In genomic region chr19:23135349-23136201, GRCm38 (mm10) we compare ENCODE assay signal across 8 mouse cellular contexts. TPM values are rescaled to one million over a fixed set of nuclear protein-coding genes. Genes with fewer than 3 reads are reported as not detected.
A peak's percentile ranks its signal among the peaks of the same experiment; 100 is the strongest.
DNase-seq lines count a peak whose midpoint lies in the region; ATAC-seq and TF ChIP-seq lines count a peak whose summit lies in the region.

No protein-coding gene starts in this region.

- peaks cover 38% of the 10 kb centered on the region for H3K4me1 ChIP-seq in heart, embryonic 13.5 days
- H3K4me1 ChIP-seq in kidney, postnatal 0 days (replicated peaks; ENCODE audit: insufficient read depth, low read length): peaks cover 32% of the 10 kb centered on the region
- H3K4me1 ChIP-seq in liver, embryonic 12.5 days: peaks cover 38% of the 10 kb centered on the region

- peak; percentile 72 for ATAC-seq in erythroid progenitor cell, adult 5-6 weeks (replicated peaks; ENCODE audit: low FRiP score, poor library complexity, severe bottlenecking)
- ATAC-seq in heart, embryonic 13.5 days (ENCODE audit: extremely low read depth, insufficient number of reproducible peaks, low FRiP score, low TSS enrichment): no peak; the same call in none of the 2 replicates
- peak; percentile 46 for ATAC-seq in kidney, postnatal 0 days (replicated peaks; ENCODE audit: low FRiP score, low read depth)
- peak; percentile 62 for ATAC-seq in liver, embryonic 12.5 days

- no peaks in the 10 kb centered on the region for H3K36me3 ChIP-seq in C2C12 (ENCODE audit: control insufficient read depth, insufficient read depth)
- H3K36me3 ChIP-seq in heart, embryonic 13.5 days: no peaks in the 10 kb centered on the region
- H3K36me3 ChIP-seq in kidney, postnatal 0 days (ENCODE audit: insufficient read depth, low read length): no peaks in the 10 kb centered on the region
- H3K36me3 ChIP-seq in liver, embryonic 12.5 days: no peaks in the 10 kb centered on the region
- H3K36me3 ChIP-seq in myocyte (ENCODE audit: control insufficient read depth, insufficient read depth): no peaks in the 10 kb centered on the region

- H3K79me2 ChIP-seq in C2C12 (ENCODE audit: control insufficient read depth, insufficient read depth) (no peaks in the 10 kb centered on the region), myocyte (ENCODE audit: control insufficient read depth, insufficient read depth) (no peaks in the 10 kb centered on the region)

- H3K4me3 ChIP-seq in C2C12 (ENCODE audit: insufficient read depth, poor library complexity, severe bottlenecking) (peak overlapping the region; percentile 18), myocyte (peak overlapping the region; percentile 24)
- peak overlapping the region; percentile 56 for H3K4me3 ChIP-seq in heart, embryonic 13.5 days
- H3K4me3 ChIP-seq in kidney, postnatal 0 days (replicated peaks; ENCODE audit: low read depth, low read length): peak overlapping the region; percentile 27; the same call in 1 of the 2 replicates
- H3K4me3 ChIP-seq in liver, embryonic 12.5 days: peak overlapping the region; percentile 51

- TF ChIP-seq POLR2A in myocyte (IDR thresholded peaks at IDR 0.05; ENCODE audit: insufficient read length, low read depth): peak; percentile 47

- DNase-seq in brain, adult 2 months (ENCODE audit: low read depth, low spot score): peak; percentile 98
- peak; percentile 95 for DNase-seq in kidney, postnatal 0 days (ENCODE audit: low spot score)
- peak; percentile 66 to 85 for DNase-seq in spleen, postnatal 4 days (ENCODE audit: low spot score in 2 of 2)

- H3K27ac ChIP-seq in heart, embryonic 13.5 days (replicated peaks): no peak overlapping the region
- H3K27ac ChIP-seq in kidney, postnatal 0 days: peak overlapping the region; percentile 93
- H3K27ac ChIP-seq in liver, embryonic 12.5 days: no peak overlapping the region

- no peak for TF ChIP-seq CTCF in C2C12 (IDR thresholded peaks at IDR 0.05; ENCODE audit: control insufficient read depth, insufficient read depth, insufficient read length)
- no peak for TF ChIP-seq CTCF in kidney, postnatal 0 days (IDR thresholded peaks at IDR 0.05; ENCODE audit: low read depth)

- H3K9me3 ChIP-seq in heart, embryonic 13.5 days: no peaks in the 10 kb centered on the region
- H3K9me3 ChIP-seq in kidney, postnatal 0 days (replicated peaks; ENCODE audit: low read length): no peaks in the 10 kb centered on the region
- H3K9me3 ChIP-seq in liver, embryonic 12.5 days (replicated peaks): no peaks in the 10 kb centered on the region

- H3ac ChIP-seq in C2C12 (ENCODE audit: control insufficient read depth, insufficient read length, low read depth) (peak overlapping the region; percentile 70), myocyte (ENCODE audit: control insufficient read depth, insufficient read length) (peak overlapping the region; percentile 58)

- peak overlapping the region; percentile 96 for H3K4me2 ChIP-seq in heart, embryonic 13.5 days
- peak overlapping the region; percentile 64 for H3K4me2 ChIP-seq in kidney, postnatal 0 days (ENCODE audit: low read length)
- peak overlapping the region; percentile 85 for H3K4me2 ChIP-seq in liver, embryonic 12.5 days
- peak overlapping the region; percentile 97 for H3K4me2 ChIP-seq in myocyte (ENCODE audit: low read depth)

- no peaks in the 10 kb centered on the region for H3K27me3 ChIP-seq in C2C12 (ENCODE audit: control insufficient read depth, insufficient read depth, insufficient read length)
- peaks cover 57% of the 10 kb centered on the region for H3K27me3 ChIP-seq in heart, embryonic 13.5 days (replicated peaks)
- no peaks in the 10 kb centered on the region for H3K27me3 ChIP-seq in kidney, postnatal 0 days (ENCODE audit: insufficient read depth, low read length)
- peaks cover 73% of the 10 kb centered on the region for H3K27me3 ChIP-seq in liver, embryonic 12.5 days (replicated peaks)
- H3K27me3 ChIP-seq in myocyte (ENCODE audit: control insufficient read depth, insufficient read depth, insufficient read length): no peaks in the 10 kb centered on the region

- no peaks in the 10 kb centered on the region for H3K79me3 ChIP-seq in C2C12 (ENCODE audit: low read depth)

- under 1% methylated on average over 55 of the region's 55 CpGs for WGBS in heart, embryonic 13.5 days
- WGBS in kidney, postnatal 0 days: under 1% methylated on average over 55 of the region's 55 CpGs
- WGBS in liver, embryonic 12.5 days (ENCODE audit: insufficient replicate concordance): 1% methylated on average over 55 of the region's 55 CpGs

- peak overlapping the region; percentile 73 for H3K9ac ChIP-seq in heart, embryonic 13.5 days
- peak overlapping the region; percentile 60 for H3K9ac ChIP-seq in kidney, postnatal 0 days (ENCODE audit: low read depth, low read length)
- H3K9ac ChIP-seq in liver, embryonic 12.5 days: peak overlapping the region; percentile 48

TF ChIP-seq in C2C12, 6 proteins besides CTCF, POLR2A, EP300 and RAD21:
- no peak for TF ChIP-seq MYOG (IDR thresholded peaks at IDR 0.05; ENCODE audit: control insufficient read depth, extremely low read depth, insufficient read length)
- no peak for TF ChIP-seq MYOD1 (IDR thresholded peaks at IDR 0.05; ENCODE audit: control insufficient read depth, insufficient read length, low read depth)
- peak; percentile 64 for TF ChIP-seq MAX (IDR thresholded peaks at IDR 0.05)
- peak; percentile 20 for TF ChIP-seq CEBPB (IDR thresholded peaks at IDR 0.05; ENCODE audit: low read depth)
- no peak for TF ChIP-seq USF1 (IDR thresholded peaks at IDR 0.05; ENCODE audit: low read depth)

TF ChIP-seq in myocyte, 11 proteins besides CTCF, POLR2A, EP300 and RAD21:
- TF ChIP-seq MYOD1 (IDR thresholded peaks at IDR 0.05; ENCODE audit: control insufficient read depth in 1 of 3, insufficient read length in 2 of 3, low read depth in 2 of 3): peak in 1 of 3 experiments; percentile 44
- TF ChIP-seq CEBPB (IDR thresholded peaks at IDR 0.05; ENCODE audit: insufficient read depth, poor library complexity, severe bottlenecking): 0 out of 2 replicates have a peak, but pooled peaks have one; percentile 55
- peak in 2 of 3 experiments; percentile 17 to 40 for TF ChIP-seq MYOG (IDR thresholded peaks at IDR 0.05; ENCODE audit: control insufficient read depth in 1 of 3, insufficient read depth in 1 of 3, insufficient read length in 2 of 3, low read depth in 2 of 3)
- peak; percentile 65 for TF ChIP-seq POLR2AphosphoS2 (IDR thresholded peaks at IDR 0.05; ENCODE audit: insufficient read length, low read depth)
- TF ChIP-seq E2F4 (IDR thresholded peaks at IDR 0.05; ENCODE audit: insufficient read depth): no peak
TF ChIP-seq in myocyte: peak in this region for 4.

RNA-seq across cellular contexts. Expression of gene Klf9, which starts 5.5 kb away (rescaled TPM):
- polyA plus RNA-seq in C2C12 (2012; fragmentation: generic; extraction: Trizol) (2.5 TPM), myocyte (2012; fragmentation: generic; extraction: Trizol) (7.1 TPM)
- total RNA-seq in erythroid progenitor cell, adult 5-6 weeks (2015; ENCODE audit: low replicate concordance): 1.1 and 2.9 TPM in 2 replicates
- 4.2 and 4.5 TPM in 2 replicates for total RNA-seq in erythroid progenitor cell, adult 5-6 weeks (2017; ENCODE audit: low replicate concordance)
- 2.2 and 2.4 TPM in 2 replicates for polyA plus RNA-seq in heart, embryonic 13.5 days (2015; fragmentation: Nextera tagmentation; extraction: Ambion mirVana)
- polyA plus RNA-seq in kidney, postnatal 0 days (2015; fragmentation: Nextera tagmentation; extraction: Ambion mirVana): 14.3 and 16.1 TPM in 2 replicates
- polyA plus RNA-seq in liver, embryonic 12.5 days (2016; fragmentation: Nextera tagmentation; extraction: Ambion mirVana): 2.1 and 2.7 TPM in 2 replicates
